Mouse (Mus musculus) natural killer cell, adult 2 months (primary cell): ENCODE measurements around the gene Dennd5a.
"Not testable (repeated sequence)": the region's sequence is repeated elsewhere in the genome, so short reads cannot be mapped to it uniquely, and the experiment has no call there.

Source experiments
- DNase-seq, 2 experiments: peaks; one replicate each; pipeline ENCODE4 v3.0.0; 2022; ENCODE audit warnings: low spot score in 2 of 2

The Dennd5a gene

DNA sequence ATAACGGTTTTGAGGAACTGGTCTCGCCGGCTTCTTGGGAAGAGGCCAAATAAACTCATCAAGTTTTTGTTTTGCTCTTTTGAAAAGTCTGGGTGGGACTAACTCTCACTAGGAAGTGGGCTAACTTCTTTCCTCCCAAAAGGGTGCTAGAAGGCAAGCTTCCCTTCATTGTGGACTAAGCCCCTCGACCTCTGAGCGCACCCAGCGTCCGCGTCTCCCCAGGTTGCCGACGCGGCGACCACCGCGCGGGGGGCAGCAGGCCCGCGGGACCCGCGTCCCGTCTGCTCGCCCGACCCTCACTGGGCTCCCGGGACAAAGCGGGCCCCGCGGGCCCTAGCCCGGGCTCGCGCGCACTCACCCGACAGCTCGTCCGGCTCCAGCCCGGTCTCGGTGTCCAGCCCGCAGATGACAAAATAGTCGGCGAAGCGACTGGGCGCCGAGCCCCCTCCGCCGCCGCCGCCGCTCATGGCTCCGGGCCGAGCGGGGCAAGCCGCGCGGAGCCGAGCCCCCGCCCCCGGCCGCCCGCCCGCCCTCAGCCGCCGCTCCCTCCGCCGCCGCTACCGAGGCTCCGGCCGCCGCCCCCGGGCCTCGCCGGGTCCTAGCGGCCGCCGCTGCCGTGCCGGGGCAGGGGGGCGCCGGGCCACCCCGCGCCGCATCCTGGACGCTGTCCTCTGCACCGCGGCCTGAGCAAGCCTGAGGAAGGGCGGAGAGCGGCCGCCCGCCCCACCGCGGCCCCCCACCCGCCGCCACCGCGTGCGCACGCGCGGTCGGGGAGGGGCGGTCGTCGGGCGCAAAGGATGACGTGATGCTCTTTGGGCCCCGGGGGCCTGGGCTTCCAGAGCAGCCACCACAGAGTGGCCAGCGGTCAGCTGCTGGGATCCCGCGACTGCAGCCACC is at the start of gene Dennd5a:
Gene Dennd5a (minus strand): TSS at position 755 of the 897 bp plus-strand sequence.
- peak; percentile 53 to 58 for DNase-seq

DNA sequence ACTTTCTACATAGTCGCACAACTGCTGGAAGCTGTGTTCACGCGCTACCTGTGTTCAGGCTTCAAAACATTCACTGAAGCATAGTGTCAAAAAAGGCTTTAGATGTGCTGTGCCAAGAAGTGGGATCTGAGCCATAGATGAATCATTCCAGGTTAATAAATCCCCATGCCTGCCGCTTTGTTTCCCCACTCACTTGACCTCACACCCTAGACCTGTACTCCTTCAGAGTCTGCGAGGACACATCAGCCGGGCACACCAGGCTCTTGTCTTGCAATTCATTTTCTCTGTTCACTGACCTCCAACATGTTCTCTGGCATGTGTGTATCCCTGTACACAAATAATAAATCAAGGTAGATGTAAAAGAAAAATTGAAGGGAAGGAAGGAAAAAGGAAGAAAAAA is 48.8 kb upstream of the Dennd5a start:
- no peak for DNase-seq

DNA sequence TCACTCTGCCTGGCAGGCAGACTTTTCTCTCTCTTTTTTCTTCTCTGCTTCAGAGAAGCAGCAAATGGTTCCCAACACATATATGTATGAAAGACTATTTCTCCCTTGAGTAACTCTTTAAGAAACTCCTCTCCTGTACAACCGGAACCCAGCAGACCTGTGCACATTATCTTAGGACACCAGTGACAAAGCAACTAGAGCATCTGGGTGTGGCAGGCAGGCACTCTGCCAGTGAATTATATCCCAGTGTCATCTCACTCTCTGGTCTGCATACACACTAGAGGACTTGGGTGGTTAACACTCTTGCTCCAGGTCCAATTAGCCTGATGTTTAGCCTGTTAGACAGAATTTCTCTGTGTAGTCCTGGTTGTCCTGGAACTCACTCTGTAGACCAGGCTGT is 48.2 kb upstream of the Dennd5a start:
- DNase-seq, result no peak

DNA sequence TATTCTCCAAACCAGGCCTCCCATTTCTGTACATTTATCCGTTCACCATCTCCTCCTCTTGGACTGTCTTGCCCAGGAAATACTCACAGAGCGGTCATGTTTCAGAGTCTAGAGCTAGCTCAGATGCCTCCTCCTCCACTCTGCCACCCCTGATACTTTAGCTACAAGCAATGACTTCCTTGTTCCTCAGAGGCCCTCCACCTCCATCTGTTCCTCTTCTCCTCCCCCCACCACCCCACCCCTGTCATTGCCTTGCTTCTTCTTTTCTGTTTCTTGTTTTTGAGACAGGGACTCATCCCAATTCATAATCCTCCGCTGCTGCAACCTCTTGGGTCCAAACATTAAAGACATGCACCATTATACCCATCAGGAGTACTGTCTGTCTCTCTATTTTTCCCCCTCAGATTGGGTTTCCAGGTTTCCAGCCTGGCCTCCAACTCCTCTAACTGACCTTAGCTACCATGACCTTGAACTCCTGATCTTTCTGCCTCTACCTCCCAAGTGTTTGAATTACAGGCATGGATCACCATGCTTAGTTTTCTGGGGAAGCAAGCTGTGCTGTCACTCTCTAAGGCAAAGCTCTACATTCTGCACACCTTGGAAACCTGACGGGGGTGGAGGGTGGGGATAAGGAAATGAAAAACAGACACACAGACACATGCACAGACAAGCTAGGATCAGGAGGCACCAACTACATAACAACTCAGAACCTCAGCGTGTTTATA is 46.4 kb upstream of the Dennd5a start:
- no peak for DNase-seq

DNA sequence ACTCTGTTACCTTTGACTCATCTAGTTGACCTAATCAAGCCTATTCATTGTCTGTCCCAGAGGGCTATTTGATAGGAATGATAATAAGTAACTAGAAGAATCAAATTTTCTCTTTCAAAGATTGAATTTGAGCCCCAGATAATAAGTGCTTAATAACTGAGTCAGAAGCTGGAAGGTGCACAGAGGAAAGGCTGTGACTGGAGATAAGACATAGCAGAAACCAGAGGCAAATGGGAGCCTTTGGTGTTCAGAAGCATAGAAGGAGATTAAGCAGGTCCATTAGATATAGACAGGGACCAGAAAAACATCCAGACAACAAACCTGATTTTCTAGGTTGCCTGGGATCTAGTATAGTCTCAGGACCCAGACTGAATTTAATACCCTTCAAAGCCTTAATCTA is 45.7 kb upstream of the Dennd5a start:
- DNase-seq, result no peak

DNA sequence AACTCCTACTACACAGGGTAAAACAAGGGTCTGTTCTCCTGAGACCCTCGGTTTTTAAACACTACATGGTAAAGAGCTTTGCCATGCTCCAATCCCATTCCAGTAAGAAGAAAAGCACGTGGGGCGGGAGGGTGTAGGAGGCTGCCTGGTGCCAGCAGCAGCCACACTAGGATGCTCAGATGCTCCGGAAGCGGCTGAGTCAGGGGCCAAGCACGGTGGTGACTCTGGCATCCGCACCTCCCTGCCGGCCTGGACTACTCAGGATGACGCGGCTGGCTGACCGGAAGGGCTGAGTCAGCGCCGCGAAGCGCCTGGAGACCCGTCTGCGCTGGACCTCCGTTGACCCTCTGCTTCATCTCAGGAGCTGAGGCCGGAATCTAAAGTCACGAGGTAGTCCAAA is 42.7 kb upstream of the Dennd5a start:
- DNase-seq, result peak; percentile 20 to 34

DNA sequence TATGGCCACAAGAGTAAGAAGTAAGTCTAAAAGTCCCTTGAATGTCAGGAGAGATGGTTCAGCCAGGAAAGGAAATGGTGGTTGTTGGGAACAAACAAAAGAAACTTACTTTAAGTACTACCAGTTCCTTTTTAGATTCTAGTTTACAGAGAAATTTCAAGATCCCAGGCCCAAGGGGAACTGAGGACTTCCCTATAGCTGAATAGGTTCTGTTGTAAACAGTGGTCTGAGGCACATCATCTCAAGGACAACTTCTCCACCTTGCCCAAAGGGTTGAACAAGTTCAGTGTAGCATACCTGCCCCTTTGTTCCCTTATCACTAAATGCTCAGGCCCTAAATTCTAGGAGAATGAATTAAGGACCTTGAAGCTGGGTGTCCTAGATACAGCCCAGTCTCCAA is 41.8 kb upstream of the Dennd5a start:
- no peak for DNase-seq

GRCm38 (mm10) chr7:109998388-109998787 is 38.1 kb upstream of the Dennd5a start:
- no peak for DNase-seq

DNA sequence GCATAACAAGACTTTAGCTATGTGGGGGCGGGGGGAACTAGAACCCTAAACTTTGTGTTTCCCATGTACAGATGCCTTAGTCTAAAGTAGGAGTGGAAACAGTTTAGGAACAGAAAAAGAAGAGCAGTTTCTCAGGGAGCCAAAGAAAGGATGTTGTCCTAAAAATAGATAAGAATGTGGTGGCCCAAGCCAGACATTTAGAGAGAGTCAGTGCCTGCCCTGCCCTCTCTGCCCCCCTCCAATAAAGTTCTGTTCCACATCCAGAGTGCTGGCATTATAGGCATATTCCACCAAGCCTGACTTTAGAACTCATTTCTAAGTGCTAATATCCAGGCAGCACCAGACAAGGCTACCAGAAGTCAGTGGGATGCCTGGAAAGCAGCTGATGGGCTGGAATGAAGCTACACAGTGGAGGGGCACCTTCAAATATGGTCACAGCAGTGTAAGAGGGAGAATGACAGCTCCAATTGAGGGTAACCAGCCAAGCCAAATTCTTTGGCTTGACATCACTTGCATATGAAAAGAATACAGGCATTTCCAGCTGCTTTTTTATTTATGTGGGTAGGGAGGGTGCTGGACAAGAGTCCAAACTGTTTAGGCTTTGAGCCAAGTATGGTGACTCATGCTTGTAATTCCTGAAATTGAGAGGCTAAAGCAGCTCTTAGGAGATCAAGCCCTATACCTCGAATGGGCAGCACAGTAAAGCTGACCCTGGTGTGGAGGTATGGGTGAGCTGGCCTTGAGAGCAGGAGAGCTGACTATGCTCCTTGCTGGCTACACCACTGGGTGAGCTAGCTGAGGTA is 33.1 kb upstream of the Dennd5a start:
- DNase-seq, result no peak

DNA sequence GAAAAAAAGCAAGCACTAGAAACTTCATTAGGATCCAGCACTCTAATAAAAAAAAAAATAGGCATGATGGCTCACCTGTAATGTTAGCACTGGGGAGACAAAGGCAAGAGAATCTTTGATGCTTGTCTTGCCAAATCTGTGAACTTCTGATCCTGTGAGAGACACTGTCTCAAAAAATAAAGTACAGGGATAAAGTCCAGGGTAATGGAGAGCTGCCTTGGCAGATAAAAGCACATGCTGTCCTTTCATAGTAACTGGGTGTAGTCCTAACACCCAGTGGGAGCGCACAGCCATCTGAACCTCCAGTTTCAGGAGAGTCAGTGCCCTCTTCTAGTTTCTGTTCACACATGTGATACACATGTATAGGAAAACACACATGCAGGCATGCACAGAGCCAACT is 31.0 kb upstream of the Dennd5a start:
- DNase-seq, result no peak

GRCm38 (mm10) chr7:109986775-109987174 is 26.5 kb upstream of the Dennd5a start, which contains the start of gene Tmem41b:
TSS of gene Tmem41b (minus strand) at chr7:109986929.
- DNase-seq, result peak in 1 of 2 experiments; percentile 18

DNA sequence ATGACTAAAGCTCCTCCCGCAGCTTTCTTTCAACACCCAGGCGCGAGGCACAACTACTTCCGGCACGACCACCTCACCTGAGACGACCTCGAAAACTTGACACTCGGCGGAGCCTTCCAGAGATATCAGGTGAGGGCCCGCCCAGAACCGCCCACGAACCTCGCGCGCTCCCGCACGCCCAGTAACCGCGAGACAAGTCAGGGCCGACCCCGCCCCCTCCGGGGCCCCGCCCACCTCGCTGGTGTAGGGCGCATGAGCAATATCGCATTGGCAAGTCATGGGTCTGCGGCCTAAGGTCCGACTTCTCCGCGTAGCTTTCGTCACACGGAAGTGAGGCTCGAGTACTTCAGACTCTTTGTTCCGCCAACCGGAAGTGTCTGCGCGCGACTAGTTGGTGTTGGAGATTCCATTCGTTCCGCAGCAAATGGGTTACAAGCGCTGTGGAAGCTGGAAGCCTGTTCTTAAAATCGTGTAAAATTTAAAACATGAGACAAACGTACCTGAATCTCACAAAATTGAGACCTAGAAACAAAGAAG is 25.9 kb upstream of the Dennd5a start:
- peak; percentile 99 for DNase-seq

DNA sequence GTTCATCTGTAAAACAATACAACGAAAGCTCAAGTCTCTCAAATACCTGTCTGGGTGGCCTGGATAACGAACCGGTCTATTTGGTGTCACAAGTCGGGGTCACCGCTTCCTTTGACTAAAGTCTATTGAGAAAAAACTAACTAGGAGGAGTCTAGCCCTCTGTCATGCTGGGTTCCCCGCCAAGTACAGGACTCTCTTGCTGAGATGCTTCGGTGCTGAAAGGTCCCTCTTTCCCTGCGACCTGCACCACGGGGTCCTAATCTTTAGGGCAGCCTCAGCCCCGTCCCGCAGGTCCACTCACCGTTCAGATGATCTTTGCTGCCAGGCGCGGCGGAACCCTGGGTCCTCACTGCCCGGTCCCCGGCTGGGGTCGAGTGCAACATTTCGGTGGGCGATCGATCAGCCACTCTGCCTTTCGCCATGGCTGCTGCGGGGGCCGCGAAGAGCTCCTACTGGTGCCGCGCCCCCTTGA is 25.4 kb upstream of the Dennd5a start:
- DNase-seq, result peak; percentile 35 to 38

DNA sequence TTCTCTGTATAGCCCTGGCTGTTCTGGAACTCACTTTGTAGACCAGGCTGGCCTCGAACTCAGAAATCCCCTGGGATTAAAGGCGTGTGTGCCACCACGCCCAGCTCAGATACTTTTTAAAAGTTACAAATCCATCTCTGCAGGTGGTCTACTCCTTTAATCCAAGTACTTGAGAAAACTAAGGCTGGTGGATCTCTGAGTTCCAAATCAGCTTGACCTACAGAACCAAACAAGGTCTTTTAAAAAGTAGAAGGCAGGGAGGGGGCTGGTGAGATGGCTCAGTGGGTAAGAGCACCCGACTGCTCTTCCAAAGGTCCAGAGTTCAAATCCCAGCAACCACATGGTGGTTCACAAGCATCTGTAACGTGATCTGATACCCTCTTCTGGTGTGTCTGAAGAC is 24.3 kb upstream of the Dennd5a start:
- not testable (repeated sequence) for DNase-seq

DNA sequence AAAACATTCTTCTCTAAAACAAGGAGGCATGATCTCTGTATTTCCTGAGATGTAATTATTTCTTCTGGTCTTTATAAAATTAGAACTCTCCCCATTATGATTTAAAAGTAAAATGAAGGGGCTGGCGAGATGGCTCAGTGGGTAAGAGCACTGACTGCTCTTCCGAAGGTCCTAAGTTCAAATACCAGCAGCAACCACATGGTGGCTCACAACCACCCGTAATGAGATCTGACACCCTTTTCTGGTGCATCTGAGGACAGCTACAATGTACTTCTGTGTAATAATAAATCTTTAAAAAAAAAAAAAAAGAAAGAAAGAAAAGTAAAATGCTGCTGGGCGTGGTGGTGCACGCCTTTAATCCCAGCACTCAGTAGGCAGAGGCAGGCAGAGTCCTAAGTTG is 16.9 kb upstream of the Dennd5a start:
- DNase-seq, result peak in 1 of 2 experiments; percentile 29

DNA sequence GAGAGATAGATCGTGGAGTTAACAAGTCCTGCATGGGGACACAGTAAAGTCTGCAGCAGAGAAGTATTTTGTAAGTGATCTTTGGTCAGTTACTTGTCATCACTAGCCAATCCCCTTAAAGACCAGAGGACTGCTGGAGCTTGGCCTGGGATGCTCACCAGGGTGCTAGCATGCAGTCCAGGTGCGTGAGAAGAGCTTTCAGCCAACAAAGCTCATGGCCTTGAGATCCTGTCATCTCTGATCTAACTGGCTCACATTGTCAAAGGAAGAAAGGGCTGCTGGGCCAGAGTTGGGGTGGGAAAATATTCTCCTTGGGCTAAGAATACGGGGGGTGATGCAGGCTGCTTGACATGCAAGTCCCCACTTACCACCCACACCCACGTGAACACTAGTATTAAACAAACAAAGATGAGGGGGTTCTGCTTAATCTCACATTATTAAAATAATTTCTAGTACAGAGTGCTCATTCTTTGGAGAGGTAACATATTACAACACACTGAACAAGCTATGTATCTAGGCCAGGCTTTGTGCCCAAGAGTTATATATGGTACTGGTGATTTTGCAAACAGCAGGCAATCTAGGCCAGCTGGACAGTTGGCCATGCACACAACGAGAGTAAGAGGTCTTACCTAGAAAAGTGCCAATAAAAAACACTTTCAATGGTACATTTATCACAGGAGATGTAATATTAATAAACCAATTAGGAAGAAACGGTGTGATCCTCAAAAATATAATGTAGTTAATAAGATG is 15.9 kb upstream of the Dennd5a start:
- DNase-seq, result no peak

DNA sequence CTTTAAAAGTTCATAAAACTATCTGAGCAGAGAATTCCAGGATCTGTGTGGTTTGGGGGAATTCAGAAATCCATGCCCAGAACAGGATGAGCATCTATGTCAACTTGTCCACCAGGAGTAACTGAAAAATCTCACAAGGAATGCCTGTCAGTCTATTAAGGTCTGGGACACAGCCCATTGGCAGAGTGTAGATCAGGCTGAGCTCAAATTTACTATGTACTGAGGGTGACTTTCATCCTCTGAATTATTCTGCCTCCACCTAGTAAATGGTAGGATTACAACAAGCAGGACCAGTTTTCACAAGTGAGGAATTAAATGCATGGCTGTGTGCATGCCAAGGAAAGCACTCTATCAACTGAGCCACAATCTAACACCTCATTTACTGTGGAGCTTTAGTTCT is 9.3 kb upstream of the Dennd5a start:
- no peak for DNase-seq

DNA sequence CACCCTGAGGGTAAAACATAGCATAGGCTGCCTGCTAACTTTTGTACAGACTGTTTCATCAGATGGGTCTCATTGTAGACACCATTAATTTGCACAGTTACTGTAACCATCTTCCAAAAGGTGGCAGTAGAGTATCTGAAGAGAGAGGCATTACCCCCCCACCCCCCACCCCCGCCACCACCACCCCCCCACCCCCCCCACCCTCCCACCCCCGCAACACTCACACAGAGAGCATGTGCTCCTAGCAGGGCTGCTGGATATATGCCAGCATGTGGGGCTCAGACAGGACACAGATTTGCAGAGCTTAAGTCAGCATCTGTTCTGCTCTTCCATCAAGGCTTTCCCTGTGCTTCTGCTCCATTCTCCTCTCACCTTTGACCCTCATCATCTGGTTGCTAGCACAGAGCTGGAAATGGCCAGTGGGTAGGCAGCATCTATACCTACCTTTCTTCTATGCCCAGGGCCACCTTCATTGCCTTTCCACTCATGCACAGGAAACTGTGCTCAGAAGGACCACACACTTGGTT is 8.7 kb upstream of the Dennd5a start:
- peak in 1 of 2 experiments; percentile 6 for DNase-seq

- peak in 1 of 2 experiments; percentile 50 for DNase-seq
Measured at GRCm38 (mm10) chr7:109967805-109968579, 7.7 kb upstream of the Dennd5a start.

- no peak for DNase-seq
Measured at GRCm38 (mm10) chr7:109965658-109966057, 5.4 kb upstream of the Dennd5a start.
